Mouse (Mus musculus): ENCODE results near the gene Adamts17.

The Adamts17 gene

DNA sequence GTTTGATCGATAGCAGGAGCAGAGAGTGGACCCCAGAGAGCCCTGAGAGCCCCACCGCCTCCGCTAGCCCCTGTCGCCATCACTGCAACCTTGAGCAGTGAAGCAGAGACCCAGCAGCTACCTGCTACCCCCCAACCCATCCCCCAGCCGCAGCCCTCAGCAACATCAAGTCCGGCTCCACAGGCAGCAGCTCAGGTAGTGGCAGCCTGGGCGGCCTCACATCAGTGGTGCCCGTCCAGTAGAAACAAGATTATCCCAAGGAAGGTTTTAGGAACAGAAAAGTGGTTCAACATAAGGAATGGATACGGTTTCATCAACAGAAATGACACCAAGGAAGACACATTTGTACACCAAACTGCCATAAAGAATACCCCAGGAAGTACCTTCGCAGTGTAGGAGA is 243.2 kb downstream of the Adamts17 start:
- no peak for DNase-seq (ENCODE audit: low spot score)

DNA sequence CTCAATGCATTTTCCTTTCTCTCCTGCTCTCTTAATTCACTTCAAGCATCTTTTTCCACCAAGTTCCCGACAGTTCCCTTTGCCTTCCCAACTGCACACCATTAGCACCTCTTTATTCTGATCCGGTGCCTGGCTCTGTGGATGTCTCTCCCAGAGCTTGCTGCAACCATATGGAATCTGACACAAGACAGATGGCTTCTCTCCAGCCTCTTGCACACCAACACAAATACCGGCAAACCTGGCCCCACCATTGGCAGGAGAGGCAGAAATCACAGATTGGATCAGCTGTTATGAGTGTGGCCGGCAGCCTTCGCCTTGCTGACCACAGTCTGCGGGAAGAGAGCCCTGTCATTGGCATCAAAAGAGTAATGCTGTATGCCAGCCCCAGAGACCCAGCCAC is 248.2 kb downstream of the Adamts17 start:
- no peak for DNase-seq (ENCODE audit: low spot score)

DNA sequence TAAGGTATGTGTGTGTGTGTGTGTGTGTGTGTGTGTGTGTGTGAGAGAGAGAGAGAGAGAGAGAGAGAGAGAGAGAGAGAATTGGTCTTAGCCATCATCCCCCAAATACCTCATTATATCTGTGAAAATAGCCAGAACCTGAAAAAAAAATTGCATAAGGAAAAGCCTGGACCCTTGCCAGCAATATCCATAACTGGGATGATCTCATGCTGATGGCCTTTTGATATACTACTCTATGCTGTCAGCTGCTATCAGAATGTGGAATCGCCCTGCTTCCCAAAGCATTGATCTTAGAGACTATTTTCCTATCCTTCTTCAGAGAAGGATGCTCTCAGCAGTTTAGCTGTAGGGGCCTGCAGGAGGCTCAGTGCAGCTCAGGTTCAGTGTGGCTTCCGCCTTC is 257.6 kb downstream of the Adamts17 start:
- DNase-seq (ENCODE audit: low spot score): no peak

DNA sequence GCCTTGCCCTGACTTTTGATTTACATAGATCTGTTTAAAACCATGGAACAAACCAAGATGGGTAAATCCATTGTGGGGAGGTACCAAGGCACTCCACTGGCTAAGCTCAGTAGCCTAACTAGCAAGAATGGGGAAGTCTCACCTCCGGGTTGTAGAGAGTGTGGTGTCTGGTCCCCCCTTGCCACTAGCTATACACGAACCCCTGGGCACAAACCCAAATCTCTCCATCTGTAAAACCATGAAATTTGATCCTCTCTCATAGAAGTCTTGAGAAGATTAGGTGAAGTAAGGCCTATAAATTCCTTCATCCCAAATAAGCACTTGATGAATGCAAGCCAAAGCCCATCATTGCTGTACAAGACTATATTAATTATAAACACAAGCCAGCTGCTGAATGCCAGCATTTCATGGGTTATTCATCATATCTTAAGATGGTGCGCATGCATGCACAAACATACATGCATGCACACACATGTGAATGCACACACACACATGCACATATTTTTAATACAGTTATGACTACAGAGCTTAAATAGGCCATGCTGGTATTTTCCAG is 262.0 kb downstream of the Adamts17 start:
- no peak for DNase-seq (ENCODE audit: low spot score)

DNA sequence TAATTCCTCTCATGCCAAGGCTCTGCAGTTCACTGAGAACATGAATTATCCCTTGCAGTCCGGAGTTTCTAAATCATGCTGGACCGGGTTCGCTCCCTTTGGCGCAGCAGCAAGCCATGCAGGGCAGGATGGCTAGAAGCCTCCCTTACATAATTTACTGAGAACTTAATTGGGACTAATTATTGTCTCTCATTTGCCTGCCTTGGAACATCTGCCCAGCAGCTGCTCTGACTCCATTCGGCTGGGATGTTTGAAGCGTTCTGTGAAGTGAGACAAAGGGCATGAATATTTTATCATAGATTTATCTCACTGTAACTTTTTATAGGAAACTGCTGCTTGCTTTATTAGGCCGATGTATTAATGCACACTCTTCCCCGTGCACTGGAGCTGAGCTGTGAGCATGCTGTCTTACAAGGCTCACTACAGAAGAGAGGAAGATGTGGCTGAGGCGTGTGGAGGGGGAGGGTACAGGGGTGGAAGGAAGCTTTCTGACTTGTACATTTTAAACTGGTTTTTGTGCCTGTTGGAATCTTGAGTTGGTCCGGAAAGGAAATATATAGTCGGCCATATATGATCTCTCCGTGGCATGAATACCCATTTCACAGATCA is 271.1 kb downstream of the Adamts17 start:
- DNase-seq (ENCODE audit: low spot score): no peak

DNA sequence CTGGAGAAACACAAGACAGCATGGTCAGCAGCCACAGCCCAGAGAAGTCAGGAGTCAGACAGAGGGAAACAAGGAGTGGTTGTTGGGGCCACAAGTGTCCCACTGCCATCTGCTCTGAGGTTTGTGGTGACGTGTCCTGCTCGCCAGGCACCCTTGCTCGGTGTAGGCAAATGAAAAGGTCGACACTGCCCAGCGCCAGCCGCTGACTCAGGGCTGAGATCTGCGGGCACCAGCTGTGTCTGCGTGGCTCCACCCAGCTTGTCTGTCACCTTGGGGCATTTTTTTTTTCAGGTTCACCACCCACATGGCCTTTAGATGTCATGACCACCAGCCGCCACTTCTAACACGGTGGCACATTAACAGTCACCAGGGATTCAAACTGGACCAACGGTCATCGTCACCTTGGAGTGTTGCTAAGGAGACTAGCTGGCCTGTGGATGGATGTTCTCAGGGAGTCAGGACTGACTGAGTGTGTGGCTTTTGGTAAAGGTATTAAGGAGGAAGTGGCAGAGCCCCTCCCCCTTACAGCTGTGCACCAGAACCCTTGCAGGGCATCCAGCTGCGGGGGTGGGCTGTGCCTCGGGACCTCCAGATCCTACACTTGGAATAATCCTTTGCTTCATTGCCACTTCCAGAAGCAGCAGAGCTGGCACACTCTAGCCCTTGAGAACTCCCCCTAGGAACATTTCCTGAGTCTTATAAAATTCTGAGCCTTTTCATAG is 273.1 kb downstream of the Adamts17 start:
- no peak for DNase-seq (ENCODE audit: low spot score)

DNA sequence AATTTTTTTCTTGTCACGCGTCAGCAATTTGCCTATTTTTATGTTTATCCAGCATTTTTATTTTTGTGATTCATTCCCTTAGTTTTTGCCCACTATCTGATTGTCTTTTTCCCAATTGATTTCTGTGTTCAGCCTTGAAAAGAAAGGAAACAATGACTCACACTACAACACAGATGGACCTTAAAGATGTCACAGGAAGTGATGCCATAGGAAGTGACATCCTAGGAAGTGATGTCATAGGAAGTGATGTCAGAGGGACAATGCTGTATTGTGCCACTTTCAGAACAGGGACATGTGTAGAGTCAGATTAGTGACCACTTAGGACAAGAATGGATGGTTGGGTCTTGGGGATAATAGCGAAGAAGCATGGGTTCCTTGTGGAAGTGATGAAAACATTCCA is 274.5 kb downstream of the Adamts17 start:
- DNase-seq (ENCODE audit: low spot score): no peak

DNA sequence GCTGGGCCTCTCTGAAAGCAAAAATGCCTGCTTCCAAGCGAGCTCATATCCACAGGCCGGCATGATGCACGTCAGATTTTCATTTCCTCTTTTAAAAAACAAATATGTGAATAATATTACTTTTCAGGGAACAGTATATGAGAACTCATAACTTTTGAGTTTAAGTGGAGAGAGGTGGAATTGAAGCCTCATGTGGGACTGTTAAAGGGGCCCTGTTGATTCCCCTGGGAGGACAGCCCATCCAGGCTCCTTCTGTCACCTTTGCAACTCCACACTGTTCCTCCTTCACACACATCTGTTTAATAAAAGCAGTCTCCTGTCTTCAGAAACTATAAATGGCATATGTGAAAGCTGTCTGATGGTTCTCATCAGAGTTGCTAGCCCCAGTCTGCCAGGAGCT is 275.5 kb downstream of the Adamts17 start:
- no peak for DNase-seq (ENCODE audit: low spot score)

DNA sequence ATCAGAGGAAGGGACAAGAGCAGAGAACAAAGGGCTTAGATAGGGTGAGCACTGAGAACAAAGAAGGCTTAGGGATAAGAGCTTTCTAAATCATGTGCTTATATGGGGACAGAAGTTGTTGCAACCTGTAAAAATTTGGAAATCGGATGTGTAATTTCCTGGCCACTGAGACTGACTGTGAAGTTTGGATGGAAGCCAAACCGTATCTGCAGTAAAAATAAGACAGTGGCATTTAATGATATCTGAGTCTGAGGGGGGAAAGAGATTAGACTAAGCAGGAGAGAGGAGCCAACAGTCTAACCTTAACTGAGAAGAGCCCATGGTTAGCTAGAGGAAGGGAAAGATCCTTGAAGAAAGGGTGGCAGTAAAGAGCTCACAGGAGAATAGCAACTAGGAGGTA is 295.6 kb downstream of the Adamts17 start:
- no peak for DNase-seq (ENCODE audit: low spot score)

DNA sequence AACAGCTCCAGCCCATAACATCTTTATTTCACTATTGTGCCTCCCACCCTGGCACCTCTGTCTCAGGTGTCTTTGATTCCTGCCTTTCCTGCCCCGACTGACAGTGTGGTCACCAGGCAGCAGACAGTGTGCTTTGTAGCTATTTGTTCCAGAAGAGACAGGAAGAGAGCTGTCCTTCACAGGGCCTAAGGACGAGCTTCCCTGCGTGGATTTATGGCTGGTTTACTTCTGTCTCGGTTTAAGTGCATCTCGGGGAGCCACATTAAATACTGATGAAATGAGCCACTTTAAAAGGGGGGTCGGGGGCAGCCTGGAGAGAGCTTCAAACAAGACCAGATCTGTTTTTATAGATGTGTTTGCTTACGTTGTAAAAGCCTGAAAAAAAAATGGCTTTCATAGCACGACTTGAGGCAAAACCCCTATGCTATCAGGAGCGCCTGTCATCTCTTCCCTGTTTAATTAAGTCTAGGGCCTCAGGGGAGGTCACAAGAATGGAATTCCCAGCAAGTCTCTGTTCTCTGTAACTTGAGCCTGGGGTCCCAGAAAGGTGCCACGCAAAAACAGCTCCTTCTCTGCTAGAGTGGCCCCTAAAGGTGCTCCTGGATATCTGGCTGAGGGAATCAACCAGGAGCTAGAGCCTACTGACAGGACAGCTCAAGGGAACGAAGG is 302.9 kb downstream of the Adamts17 start:
- no peak for DNase-seq (ENCODE audit: low spot score)

DNA sequence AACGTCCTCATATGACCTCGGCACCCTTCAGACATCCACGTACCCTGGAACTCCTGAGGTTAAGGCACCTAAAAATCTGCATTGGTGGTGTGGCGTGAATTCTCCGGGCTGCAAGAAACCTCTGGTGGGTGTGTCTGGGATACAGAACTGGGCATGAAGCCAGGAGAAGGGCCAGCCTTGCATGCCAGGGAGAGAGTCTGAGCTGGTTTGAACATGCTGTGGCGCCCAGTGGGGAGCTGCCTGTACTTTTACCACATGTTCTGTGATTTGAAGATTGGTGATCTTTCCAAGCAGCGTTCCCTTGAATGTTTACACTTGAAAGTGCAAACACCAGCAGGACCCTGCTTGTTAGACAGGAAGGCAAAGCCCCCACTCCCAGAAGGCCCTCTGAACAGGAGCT is 306.2 kb downstream of the Adamts17 start:
- DNase-seq (ENCODE audit: low spot score): no peak

DNA sequence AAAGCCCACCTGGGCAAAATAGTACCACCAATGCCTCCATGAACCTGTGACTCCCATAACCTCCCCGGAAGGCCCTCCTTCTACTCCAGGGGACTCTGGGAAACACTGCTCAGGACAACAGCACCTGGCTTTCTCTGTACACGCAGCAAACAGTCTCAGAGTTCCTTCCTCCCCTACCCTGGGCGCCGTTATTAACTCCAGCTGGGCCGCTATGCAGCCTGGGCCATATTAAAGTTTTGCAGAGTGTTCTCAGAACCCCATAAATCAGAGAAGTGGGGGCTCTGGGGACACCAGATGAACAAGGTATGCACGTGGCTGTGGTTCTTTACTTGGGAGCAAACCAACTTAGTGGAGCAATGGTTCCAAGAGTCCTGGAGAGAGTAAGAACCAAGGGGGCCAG is 306.6 kb downstream of the Adamts17 start:
- DNase-seq (ENCODE audit: low spot score): no peak

DNA sequence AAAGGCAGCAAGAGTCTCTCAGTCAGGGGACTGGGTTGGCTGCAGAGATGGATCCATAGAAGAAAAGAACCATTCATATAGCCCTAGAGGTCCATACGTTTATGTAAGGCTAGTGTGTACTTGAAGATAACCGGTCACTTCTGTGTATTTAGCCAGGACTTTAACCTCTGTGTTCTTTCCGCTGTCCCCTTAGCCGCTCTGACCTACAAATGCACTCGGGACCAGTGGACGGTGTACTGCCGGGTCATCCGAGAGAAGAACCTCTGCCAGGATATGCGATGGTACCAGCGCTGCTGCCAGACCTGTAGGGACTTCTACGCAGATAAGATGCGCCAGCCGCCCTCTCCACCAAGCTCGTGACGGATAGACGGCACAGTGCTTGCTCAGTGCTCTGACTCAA is 310.2 kb downstream of the Adamts17 start:
- peak; percentile 39 for DNase-seq (ENCODE audit: low spot score)

DNA sequence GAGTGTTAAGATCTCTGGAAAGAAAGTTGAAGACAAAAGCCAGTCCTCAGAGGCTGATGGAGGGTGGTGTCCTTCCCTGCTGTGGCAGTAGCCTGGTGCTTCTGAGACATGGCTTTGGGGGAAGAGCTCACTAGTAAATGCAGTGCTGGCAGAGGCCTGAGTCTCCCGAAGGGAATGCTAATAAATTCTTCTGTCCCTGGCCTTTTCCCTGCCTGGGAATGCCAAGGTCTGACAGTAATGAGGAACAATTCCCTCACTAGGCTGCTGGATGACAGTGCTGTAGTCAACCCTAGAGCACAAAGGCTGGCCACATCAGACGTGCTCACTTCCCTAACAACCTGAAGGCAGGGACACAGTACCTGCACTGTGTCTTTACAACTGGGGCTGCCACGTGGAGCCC is 313.1 kb downstream of the Adamts17 start:
- DNase-seq (ENCODE audit: low spot score): no peak

DNA sequence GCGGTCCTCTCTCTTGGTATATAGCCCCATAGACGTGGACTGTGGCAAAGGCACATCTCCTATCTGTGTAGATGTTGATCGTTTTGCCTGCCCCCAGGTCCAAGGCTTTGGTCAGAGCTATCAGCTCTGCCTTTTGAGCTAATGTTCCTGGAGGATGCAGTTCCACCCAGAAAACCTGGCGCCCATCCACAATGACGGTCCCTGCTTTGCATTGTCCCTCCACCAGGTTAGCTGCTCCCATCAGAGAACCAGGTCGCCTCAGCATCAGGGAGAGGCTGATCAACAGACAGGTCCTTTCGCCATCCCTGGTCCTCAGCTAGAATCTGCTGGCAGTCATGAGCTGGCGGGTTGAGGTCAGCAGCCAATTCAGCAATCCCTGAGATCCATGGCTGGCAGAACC is 322.6 kb downstream of the Adamts17 start:
- no peak for DNase-seq (ENCODE audit: low spot score)

DNA sequence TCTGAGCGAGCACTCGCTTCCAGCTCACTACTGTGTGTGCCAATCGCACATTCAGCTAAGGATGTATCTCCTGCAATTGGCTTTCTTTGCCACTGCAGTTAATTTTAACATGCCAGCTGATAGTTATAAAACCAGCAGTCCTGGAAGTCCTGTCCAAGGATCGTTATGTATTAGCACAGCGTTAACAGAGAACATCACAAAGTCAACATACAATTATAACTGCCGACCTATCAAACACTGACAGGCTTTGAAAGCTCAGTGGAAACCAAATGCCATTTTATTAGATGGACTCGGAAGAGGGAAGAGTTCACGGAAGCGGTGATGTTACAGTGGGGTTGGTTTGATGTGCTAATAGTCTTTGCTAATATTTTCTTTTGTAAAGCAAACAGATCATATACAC is 328.8 kb downstream of the Adamts17 start:
- DNase-seq (ENCODE audit: low spot score): no peak

DNA sequence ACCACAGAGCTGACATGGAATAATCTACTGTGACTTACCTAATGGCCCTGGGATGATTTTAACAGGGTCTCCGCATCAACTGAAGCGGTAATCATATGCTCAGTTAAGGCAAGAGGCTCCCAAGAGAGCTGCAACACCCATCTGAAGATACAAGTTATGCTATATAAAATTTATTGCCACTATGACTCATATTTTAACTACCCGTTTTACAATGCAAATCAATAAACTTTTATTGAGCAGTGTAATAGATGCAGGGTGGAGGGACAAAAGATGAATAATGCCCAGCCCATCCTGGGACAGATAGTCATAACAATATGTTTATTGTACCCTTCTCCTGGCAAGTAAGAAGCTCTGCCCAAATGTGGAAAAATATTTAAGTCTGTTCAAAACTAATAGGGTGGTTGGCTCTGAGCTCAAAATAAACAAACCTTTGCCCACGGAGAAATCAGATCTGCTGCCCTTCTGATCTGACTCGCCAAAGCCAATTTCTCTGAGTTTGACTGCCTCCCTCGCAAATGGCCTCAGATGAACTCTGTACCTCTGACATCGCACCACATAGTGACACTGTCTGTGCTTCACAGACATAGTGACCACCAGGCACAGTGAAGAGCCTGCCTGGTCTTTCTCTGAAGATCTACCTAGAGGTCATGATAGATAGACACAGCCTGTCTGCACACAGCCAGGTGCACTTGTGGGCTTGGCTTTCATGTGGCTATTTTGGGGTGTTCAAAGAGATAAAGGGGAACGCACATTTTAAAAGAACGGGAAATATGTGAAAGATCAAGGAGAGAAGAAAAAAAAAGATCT is 329.4 kb downstream of the Adamts17 start:
- no peak for DNase-seq (ENCODE audit: low spot score)

DNA sequence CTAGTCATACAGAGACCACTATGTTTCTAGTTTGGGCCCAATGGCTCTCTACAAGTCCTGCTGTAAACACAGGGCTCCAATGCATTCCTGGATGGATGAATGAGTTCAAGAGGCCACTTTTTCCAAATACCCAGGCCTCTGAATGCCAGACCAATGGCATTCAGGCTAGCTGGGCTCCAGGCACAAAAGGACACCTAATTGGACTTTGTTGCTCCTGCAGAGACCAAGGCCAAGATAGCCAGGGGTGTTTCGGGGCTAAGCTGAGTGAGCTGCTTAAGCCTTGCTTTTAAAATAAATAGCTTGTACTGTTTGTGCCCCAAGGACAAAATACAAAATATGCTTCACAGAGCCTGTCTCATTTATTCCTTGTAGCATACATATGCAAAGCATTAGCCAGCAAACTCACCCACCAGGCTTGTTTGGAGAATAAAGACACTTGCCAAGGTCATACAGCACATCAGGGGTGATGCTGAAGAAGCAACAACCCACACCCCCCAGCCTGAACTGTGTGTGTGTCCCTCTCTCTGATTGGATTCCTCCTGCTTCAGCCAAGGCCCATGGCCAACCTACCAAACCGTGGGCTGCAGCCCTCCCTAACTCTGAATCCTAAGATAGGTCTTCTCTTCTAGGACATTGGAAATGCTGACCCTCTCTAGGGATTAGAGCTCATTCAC is 334.1 kb downstream of the Adamts17 start:
- DNase-seq (ENCODE audit: low spot score): no peak

DNA sequence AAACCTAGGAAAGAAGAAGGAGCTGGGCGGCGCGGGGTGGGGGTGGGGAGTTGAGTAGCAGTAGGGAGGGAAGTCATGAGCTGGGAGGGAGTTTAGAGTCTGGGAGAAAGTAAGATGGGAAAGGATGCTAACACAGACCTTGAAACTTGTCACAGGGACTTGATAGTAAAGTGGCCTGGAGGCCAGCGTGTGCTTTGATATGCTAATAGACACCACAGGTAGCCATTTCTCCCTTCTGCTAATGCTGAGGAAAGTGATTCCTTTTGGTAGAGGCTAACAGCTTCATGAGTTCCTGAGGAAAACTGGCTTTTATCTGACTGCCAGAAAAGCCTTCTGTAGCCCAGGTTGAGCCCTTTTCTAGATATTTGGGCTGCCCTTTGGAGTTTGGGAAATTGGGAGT is 344.3 kb downstream of the Adamts17 start:
- DNase-seq (ENCODE audit: low spot score): no peak

DNA sequence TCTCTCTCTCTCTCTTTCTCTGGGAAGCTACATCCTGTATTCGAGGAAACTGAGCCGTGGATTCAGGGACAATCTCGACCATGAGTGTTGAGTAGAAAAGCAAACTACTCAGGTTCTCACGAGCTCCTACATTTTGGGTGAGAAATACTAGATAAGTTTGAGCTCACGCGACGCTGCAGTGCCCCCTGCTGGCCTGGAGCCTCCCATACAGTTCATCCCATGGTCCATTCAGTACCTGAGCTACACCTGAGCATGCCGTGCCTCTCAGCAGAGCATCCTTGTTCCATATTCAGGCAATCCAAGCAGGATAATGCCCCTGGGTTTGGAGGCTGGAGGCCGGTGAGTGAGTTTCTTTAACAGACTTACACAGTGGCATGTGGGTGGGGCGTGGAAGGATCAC is 359.9 kb downstream of the Adamts17 start:
- peak; percentile 32 for DNase-seq (ENCODE audit: low spot score)
